Mouse (Mus musculus) embryonic facial prominence, embryonic 11.5 days (tissue): ENCODE data around the gene Plekhd1. TPM values are rescaled to one million over a fixed set of nuclear protein-coding genes. Genes with fewer than 3 reads are reported as not detected.

Experiments used
- ATAC-seq: fragments of 200-750 bp; cut with Nextera tagmentation; replicated peaks from 2 replicates; pipeline ENCODE4 v1.8.0; 2017; ENCODE audit warnings: low read depth; ENCODE audit not compliant: insufficient number of reproducible peaks, low FRiP score, low TSS enrichment
- DNase-seq: peaks from one replicate; pipeline ENCODE4 v3.0.0-alpha.2; 2015; ENCODE audit warnings: low spot score
- H3K27ac ChIP-seq: fragments of 300-500 bp; sonication (generic); replicated peaks from 2 replicates; pipeline ENCODE4 v1.5.1; 2014; ENCODE audit warnings: mild to moderate bottlenecking, low read depth, low read length, control low read depth
- H3K27me3 ChIP-seq: fragments of 300-500 bp; sonication (generic); 2 replicates; pipeline ENCODE4 v1.6.1; 2014; ENCODE audit warnings: mild to moderate bottlenecking, low read length, moderate library complexity, mixed read lengths; ENCODE audit not compliant: control insufficient read depth, insufficient read depth
- H3K36me3 ChIP-seq: fragments of 300-500 bp; sonication (generic); replicated peaks from 2 replicates; pipeline ENCODE4 v1.6.1; 2014; ENCODE audit warnings: low read depth, mild to moderate bottlenecking, low read length, moderate library complexity, mixed read lengths; ENCODE audit not compliant: control insufficient read depth, insufficient read depth
- H3K4me1 ChIP-seq: fragments of 300-500 bp; sonication (generic); 2 replicates; pipeline ENCODE4 v1.6.1; 2014; ENCODE audit warnings: low read length, mixed read lengths; ENCODE audit not compliant: control insufficient read depth, insufficient read depth
- H3K4me2 ChIP-seq: fragments of 300-500 bp; sonication (generic); 2 replicates; pipeline ENCODE4 v1.6.1; 2014; ENCODE audit warnings: low read depth, mild to moderate bottlenecking, control low read depth, low read length, moderate library complexity
- H3K4me3 ChIP-seq: fragments of 300-500 bp; sonication (generic); 2 replicates; pipeline ENCODE4 v1.5.1; 2014; ENCODE audit warnings: low read depth, low read length, control low read depth
- H3K9ac ChIP-seq: fragments of 300-500 bp; sonication (generic); replicated peaks from 2 replicates; pipeline ENCODE4 v1.6.1; 2014; ENCODE audit warnings: mild to moderate bottlenecking, control low read depth, low read length
- H3K9me3 ChIP-seq: fragments of 300-500 bp; sonication (generic); replicated peaks from 2 replicates; pipeline ENCODE4 v1.6.1; 2016; ENCODE audit warnings: mild to moderate bottlenecking, low read length, inconsistent platforms, mixed read lengths; ENCODE audit not compliant: control insufficient read depth
- WGBS: fragments of 180-500 bp; shearing (Covaris S2); extraction: QIAGEN DNeasy Blood & Tissue Kit; methylation state at CpG from one replicate; pipeline ENCODE4 v1.1.7; 2014; 5-methylcytosine and 5-hydroxymethylcytosine counted together
- polyA plus RNA-seq: library from polyadenylated mRNA; unstranded; fragments of >200 nt; fragmentation: Nextera tagmentation; extraction: Ambion mirVana; gene quantifications from 2 replicates; pipeline ENCODE4 v1.2.1, GENCODE M21; 2014

Gene Plekhd1
- 0.67 and 1.8 TPM in 2 replicates for polyA plus RNA-seq

DNA sequence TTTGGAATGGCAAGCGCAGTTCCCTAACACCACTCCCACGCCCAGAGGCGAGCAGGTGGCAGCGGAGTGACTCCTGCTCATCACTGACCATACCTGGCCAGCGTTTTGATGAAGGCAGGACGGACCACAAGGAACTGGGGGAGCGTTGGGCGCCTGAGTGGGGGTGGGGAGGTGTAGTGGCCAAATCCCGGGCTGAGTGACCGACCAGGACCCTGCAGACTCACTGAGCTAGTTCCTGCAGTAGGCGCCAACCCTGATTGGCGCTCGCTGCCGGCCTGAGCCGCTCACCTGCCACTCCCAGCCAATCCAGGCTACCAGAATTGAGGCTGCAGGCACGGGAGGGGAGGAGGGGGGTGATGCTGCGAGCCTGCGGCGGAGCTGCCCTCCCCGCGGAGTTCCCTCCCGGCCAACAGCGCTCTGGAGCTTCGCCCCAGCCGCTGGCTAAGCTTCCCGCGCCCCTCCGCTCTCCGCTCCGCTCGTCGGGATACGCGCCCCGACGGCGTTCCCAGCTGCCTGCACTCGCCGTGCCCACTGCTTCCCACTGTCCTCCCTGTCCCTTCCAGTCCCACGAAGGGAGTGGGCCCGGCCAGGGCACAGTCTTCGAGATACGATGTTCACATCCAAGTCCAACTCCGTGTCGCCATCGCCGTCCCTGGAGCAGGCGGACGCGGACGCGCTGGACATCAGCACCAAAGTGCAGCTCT lies at the start of gene Plekhd1:
TSS of gene Plekhd1 (plus strand) at position 323 of the 704 bp plus-strand sequence.
- no peaks in the 10 kb centered on the region for H3K36me3 ChIP-seq
- DNase-seq (peak; percentile 64), ATAC-seq (peak; percentile 71)
- H3K4me3 ChIP-seq = peak within 1 kb of the TSS; percentile 24
- peaks cover 16% of the 10 kb centered on the region for H3K27me3 ChIP-seq
- no peaks in the 10 kb centered on the region; the same call in 1 of the 2 replicates for H3K4me1 ChIP-seq
- 1% methylated on average over 52 of the region's 52 CpGs for WGBS
- H3K4me2 ChIP-seq = peak within 1 kb of the TSS; percentile 44
- no peaks in the 10 kb centered on the region for H3K9me3 ChIP-seq
- H3K27ac ChIP-seq = no peak within 1 kb of the TSS
- H3K9ac ChIP-seq = 0 out of 2 replicates have a peak within 1 kb of the TSS, but pooled peaks have one; percentile 2

DNA sequence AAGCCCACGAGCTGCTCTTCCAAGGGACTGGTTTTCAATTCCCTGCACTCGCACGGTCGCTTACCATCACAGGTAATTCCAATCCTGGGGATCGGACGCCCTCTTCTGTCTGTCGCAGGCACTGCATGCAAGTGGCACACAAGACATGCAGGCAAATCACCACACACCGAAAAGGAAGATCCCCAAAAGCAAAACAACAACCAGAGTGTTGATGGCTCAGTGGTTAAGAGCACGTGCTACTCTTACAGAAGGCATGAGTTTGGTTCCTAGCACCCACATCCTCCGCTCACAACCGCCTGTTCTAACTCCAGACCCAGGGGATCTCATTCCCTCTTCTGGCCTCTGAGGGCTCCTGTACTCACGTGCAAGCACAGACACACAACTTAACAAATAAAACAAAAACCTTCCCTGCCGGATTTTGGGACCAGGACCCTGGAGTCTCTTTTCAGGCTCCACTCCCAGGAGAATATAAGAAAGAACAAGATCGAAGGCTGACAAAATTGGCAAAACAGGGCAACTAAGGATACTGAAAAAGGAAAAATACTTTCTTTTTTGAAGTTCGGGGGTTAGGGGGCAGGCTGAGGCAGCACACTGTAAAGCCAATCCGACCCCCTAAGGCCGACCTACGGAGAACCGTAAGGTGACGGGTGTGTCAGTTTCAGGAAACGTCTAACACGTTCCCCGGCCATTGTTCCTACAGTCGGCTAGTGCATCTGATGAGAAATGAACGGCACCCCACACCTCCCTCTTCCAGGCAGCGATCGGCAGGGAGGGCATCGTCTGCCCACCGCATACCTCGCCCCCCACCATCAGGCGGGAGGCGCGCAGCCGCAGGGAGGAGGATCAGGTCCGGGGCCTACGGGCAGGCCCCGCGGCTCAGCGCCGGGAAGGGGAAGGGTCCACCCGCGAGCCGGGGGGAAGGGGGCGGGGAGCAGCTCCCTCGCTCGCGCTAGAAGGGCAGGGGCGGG lies 49.4 kb upstream of the Plekhd1 start:
- H3K27ac ChIP-seq = peak overlapping the region; percentile 82
- peak; percentile 69 for DNase-seq
- H3K4me3 ChIP-seq = peak overlapping the region; percentile 97
- no peaks in the 10 kb centered on the region for H3K36me3 ChIP-seq
- no peaks in the 10 kb centered on the region for H3K27me3 ChIP-seq
- peak overlapping the region; percentile 51 for H3K4me2 ChIP-seq
- ATAC-seq = peak; percentile 63
- WGBS = 2% methylated on average over 42 of the region's 48 CpGs
- H3K9ac ChIP-seq = peak overlapping the region; percentile 99
- peaks cover 2% of the 10 kb centered on the region; the same call in 1 of the 2 replicates for H3K4me1 ChIP-seq
- no peaks in the 10 kb centered on the region for H3K9me3 ChIP-seq

DNA sequence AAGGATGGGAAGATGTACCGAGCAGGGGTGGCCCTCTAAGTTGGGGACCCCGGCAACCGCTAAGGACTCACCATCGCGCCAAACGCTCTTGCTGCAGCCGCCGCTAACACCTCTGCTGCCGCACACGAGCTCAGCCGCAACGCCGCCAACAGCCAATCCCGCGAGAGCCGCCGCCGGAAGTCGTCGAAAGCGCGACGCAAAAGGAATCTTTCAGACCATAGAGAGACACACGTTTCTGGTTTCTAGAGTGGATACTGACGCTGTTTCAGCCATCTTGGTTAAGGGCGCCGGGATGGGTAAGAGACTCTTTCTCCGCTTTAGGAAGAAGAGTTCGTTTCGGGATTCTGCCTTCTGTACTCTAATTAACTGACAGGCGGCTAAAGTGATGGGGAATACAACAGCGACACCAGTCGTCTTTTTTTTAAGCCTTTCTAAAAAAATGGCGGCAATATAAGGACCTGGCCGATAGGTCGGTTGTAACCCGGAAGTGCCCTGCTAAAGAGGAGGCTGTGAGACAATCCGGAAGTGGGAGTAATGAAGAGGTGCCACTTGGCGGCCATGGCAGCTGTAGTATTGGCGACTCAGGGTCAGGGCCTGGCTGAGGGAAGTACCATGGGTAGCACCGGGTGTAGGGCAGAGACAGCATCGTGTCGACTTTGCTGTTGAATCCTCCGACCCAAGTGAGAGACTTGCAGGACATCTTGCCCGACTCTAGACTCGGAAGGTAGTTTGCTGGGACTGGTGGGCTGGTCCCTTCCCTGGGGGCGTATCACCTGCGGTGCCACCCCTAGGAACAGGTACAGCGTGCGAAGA lies 48.5 kb upstream of the Plekhd1 start, which contains the start of the genes Slc39a9 and Erh:
TSS of gene Slc39a9 (plus strand) at position 191 of the 813 bp plus-strand sequence.
TSS of gene Erh (minus strand) at position 649 of the 813 bp plus-strand sequence.
- H3K9me3 ChIP-seq = no peaks in the 10 kb centered on the region
- peaks cover 2% of the 10 kb centered on the region; the same call in 1 of the 2 replicates for H3K4me1 ChIP-seq
- no peaks in the 10 kb centered on the region for H3K27me3 ChIP-seq
- peak; percentile 97 for ATAC-seq
- H3K9ac ChIP-seq = peak within 1 kb of the TSS; percentile 99
- peak within 1 kb of the TSS; percentile 97 for H3K4me3 ChIP-seq
- H3K27ac ChIP-seq = peak within 1 kb of the TSS; percentile 82
- peak within 1 kb of the TSS; percentile 88 for H3K4me2 ChIP-seq
- peak; percentile 95 for DNase-seq
- WGBS = under 1% methylated on average over 50 of the region's 50 CpGs
- H3K36me3 ChIP-seq = no peaks in the 10 kb centered on the region

DNA sequence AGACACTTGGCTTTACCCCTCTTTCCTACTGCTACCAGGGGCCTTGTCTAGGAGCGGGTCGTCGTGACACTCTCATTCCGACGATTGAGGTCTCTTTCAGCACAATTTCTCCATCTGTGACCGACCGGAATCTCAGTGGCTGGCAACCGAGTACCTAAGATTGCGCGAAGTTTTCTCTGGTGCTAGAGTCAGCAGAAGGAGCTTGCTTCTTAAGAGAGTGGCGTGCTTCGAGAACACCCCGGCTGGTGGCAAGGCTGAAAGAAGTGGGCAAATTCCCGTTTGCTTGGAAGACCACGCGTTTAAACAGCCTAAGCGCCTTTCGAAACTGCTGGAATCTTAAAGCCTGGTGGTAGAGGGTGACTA lies 47.9 kb upstream of the Plekhd1 start:
- H3K9me3 ChIP-seq = no peaks in the 10 kb centered on the region
- peaks cover 2% of the 10 kb centered on the region; the same call in 1 of the 2 replicates for H3K4me1 ChIP-seq
- no peak for DNase-seq
- H3K4me3 ChIP-seq = peak overlapping the region; percentile 97
- H3K36me3 ChIP-seq = no peaks in the 10 kb centered on the region
- no peak overlapping the region for H3K27ac ChIP-seq
- peak overlapping the region; percentile 88 for H3K4me2 ChIP-seq
- no peak for ATAC-seq
- no peaks in the 10 kb centered on the region for H3K27me3 ChIP-seq
- WGBS = 9% methylated on average over 18 of the region's 18 CpGs
- peak overlapping the region; percentile 99 for H3K9ac ChIP-seq

DNA sequence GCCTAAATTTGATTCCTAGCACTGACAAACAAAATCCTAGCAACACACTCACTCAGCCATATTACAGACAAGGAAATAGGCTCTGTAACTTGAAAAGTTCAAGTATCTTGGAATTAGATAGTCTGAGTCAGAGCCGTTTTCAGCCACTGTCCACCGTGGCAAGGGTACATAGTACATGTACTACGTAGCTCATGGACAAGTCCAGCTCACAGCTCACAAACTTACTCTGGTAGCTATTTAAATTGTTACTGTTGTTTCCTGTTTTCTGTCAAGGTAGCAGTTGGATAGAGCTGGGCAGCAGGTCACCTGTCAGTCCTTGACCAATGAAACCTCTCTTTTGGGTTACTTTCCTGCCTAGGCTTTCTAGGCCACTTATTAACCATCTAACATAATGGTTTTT lies 46.0 kb upstream of the Plekhd1 start:
- peaks cover 2% of the 10 kb centered on the region; the same call in 1 of the 2 replicates for H3K4me1 ChIP-seq
- ATAC-seq (no peak), DNase-seq (no peak)
- H3K4me3 ChIP-seq = no peak overlapping the region
- no peak overlapping the region for H3K9ac ChIP-seq
- H3K36me3 ChIP-seq = no peaks in the 10 kb centered on the region
- WGBS = 97% methylated on average over 3 of the region's 3 CpGs
- no peaks in the 10 kb centered on the region for H3K9me3 ChIP-seq
- H3K27me3 ChIP-seq = no peaks in the 10 kb centered on the region
- no peak overlapping the region for H3K4me2 ChIP-seq
- H3K27ac ChIP-seq = no peak overlapping the region

DNA sequence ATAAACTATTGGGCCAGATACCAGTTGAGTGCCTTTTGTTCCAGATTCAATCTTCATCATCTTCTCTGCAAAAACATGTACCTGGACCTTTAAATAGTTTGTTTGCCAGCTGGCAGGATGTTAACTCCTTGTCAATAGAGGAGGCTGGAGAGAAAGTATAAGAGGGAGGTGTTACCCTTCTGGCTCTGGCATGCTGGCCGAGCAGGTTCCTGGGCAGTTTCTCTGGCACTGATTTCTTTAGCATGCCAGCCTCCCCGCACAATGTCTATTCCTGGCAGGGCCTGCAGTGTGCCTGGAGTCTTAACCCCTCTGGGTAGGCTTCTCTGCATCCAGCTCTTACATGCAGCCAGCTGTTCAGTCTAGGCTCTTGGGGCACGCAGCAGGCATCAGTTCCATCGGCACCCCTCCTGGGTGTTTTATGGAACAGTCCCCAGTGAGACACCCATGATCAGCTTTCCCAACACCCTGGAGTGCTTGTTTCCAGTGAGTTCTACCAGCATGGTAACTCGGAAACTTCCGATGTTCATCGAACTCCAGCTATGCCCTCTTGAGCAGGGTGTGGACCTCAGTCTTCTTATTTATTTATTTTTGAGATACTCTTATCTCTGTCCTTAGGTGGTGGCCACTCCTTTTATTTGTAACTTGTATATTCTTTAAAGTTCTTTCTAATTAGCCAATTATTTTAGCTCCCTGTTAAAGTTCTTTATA lies 38.3 kb upstream of the Plekhd1 start:
- ATAC-seq (no peak), DNase-seq (no peak)
- H3K9ac ChIP-seq = no peak overlapping the region
- H3K36me3 ChIP-seq = no peaks in the 10 kb centered on the region
- H3K27ac ChIP-seq = no peak overlapping the region
- H3K9me3 ChIP-seq = no peaks in the 10 kb centered on the region
- no peak overlapping the region for H3K4me3 ChIP-seq
- WGBS = 90% methylated on average over 7 of the region's 7 CpGs
- no peaks in the 10 kb centered on the region for H3K27me3 ChIP-seq
- no peaks in the 10 kb centered on the region for H3K4me1 ChIP-seq
- no peak overlapping the region for H3K4me2 ChIP-seq

DNA sequence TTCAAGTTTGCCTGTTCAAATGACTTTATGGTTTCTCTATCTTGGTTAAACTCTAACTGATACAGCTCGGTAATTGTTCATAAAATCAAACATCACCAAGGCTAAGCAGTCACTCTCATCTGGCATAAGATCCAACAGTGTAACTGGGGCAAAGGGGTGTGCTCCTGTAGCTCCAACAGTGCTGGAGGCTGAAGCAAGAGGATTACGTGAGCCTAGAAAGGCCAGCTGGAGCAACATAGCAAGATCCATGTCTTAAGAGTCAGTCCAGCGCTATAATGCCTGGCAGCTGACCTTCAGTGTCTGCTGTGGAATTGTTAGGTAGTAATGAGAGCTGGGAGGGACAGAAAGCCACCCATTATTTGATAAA lies 37.7 kb upstream of the Plekhd1 start:
- Histone ChIP-seq H3K27ac (no peak overlapping the region), H3K36me3 (no peaks in the 10 kb centered on the region), H3K9me3 (no peaks in the 10 kb centered on the region), H3K4me3 (no peak overlapping the region), H3K27me3 (no peaks in the 10 kb centered on the region), H3K9ac (no peak overlapping the region), H3K4me1 (no peaks in the 10 kb centered on the region), H3K4me2 (no peak overlapping the region)
- 86% methylated on average over 3 of the region's 3 CpGs for WGBS
- ATAC-seq (no peak), DNase-seq (no peak)
